In the genomic region with DNA sequence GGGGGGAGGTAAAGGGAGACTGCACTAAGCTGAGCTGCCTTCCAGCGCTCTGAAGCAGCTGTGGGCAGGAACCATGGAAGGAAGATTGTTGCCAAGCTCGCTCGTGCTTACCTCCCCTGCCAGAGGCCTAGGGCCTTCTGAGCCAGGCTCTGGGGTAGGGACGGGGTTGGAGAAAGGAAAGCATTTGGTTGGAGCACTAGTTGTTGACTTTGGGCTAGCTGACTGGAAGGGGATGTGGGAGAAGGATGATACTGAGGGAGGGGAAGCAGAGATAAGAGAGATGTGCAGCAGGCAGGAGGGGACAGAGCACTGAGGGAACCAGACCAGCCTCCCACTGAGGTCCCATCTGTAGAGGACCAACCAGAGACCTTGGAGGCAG, we compare ENCODE assay signal across 10 mouse cellular contexts. TPM values are rescaled to one million over a fixed set of nuclear protein-coding genes. Genes with fewer than 3 reads are reported as not detected.
DNase-seq lines count a peak whose midpoint lies in the region; ATAC-seq and TF ChIP-seq lines count a peak whose summit lies in the region.
"Had no signal": no experiment of that assay in that cellular context is flagged by ENCODE, and none has a peak within 500 bp of the region (broad histone marks: within the 10 kb centered on the region; RNA-seq: fewer than 3 reads in every experiment).

No protein-coding gene starts in this region.

- peaks cover 11% of the 10 kb centered on the region; the same call in 1 of the 2 replicates for H3K79me2 ChIP-seq in liver, adult 2 months (ENCODE audit: control insufficient read depth, insufficient read depth, low read length)

- no peaks in the 10 kb centered on the region for H3K36me3 ChIP-seq in liver, adult 2 months (ENCODE audit: control insufficient read depth, insufficient read depth, low read length)
- peaks cover 2% of the 10 kb centered on the region; the same call in 1 of the 2 replicates for H3K36me3 ChIP-seq in intestine, embryonic 14.5 days (ENCODE audit: control insufficient read depth, insufficient read depth, low read length)
- H3K36me3 ChIP-seq in midbrain, postnatal 0 days (ENCODE audit: insufficient read depth, low read length) = no peaks in the 10 kb centered on the region

- H3K4me2 ChIP-seq in intestine, embryonic 14.5 days (ENCODE audit: low read length) = peak overlapping the region; percentile 40
- H3K4me2 ChIP-seq in midbrain, postnatal 0 days (ENCODE audit: low read depth, low read length, poor library complexity, severe bottlenecking) = no peak overlapping the region

- H3K4me1 ChIP-seq in liver, adult 2 months (ENCODE audit: control insufficient read depth, insufficient read depth, low read length) = peaks cover 6% of the 10 kb centered on the region
- H3K4me1 ChIP-seq in intestine, embryonic 14.5 days (replicated peaks; ENCODE audit: control insufficient read depth, insufficient read depth, low read length) = peaks cover 58% of the 10 kb centered on the region
- no peaks in the 10 kb centered on the region for H3K4me1 ChIP-seq in midbrain, postnatal 0 days (ENCODE audit: insufficient read depth, low read length)

- no peaks in the 10 kb centered on the region for H3K27me3 ChIP-seq in liver, adult 2 months (ENCODE audit: control insufficient read depth, insufficient read depth, low read length)
- H3K27me3 ChIP-seq in intestine, embryonic 14.5 days (replicated peaks; ENCODE audit: control insufficient read depth, insufficient read depth, low read length) = no peaks in the 10 kb centered on the region
- H3K27me3 ChIP-seq in midbrain, postnatal 0 days (ENCODE audit: insufficient read depth, low read length) = no peaks in the 10 kb centered on the region

- no peaks in the 10 kb centered on the region for H3K9me3 ChIP-seq in intestine, embryonic 14.5 days (ENCODE audit: control insufficient read depth, low read length)
- H3K9me3 ChIP-seq in midbrain, postnatal 0 days (ENCODE audit: low read length) = no peaks in the 10 kb centered on the region

- TF ChIP-seq CTCF in liver, adult 2 months (IDR thresholded peaks at IDR 0.05; ENCODE audit: low read depth, low read length) = no peak
- TF ChIP-seq CTCF in midbrain, postnatal 0 days (IDR thresholded peaks at IDR 0.05) = no peak

- DNase-seq in liver, adult 2 months (ENCODE audit: extremely low read depth, low read depth, low spot score) = no peak
- no peak for DNase-seq in liver
- peak; percentile 49 for DNase-seq in gastrocnemius, postnatal 25 days
- peak; percentile 67 for DNase-seq in intestine, embryonic 14.5 days (ENCODE audit: low spot score)
- DNase-seq in midbrain, postnatal 0 days (ENCODE audit: low spot score) = peak; percentile 65
- DNase-seq in embryo, embryonic 10.5 days (ENCODE audit: low spot score) = no peak
- DNase-seq in left cerebral cortex, adult 8-10 months (ENCODE audit: low spot score in 2 of 2) = no peak

- H3K27ac ChIP-seq in liver, adult 2 months (replicated peaks; ENCODE audit: insufficient read depth, low read depth, low read length) = peak overlapping the region; percentile 62
- peak overlapping the region; percentile 90 for H3K27ac ChIP-seq in intestine, embryonic 14.5 days (ENCODE audit: low read depth)
- H3K27ac ChIP-seq in midbrain, postnatal 0 days (ENCODE audit: low read depth, low read length) = peak overlapping the region; percentile 55; the same call in 1 of the 2 replicates

- H3K4me3 ChIP-seq in liver, adult 2 months (ENCODE audit: insufficient read depth, low read depth, low read length) = peak overlapping the region; percentile 29; the same call in 1 of the 2 replicates
- no peak overlapping the region for H3K4me3 ChIP-seq in intestine, embryonic 14.5 days (ENCODE audit: low read depth, low read length)
- H3K4me3 ChIP-seq in midbrain, postnatal 0 days (ENCODE audit: low read depth, low read length) = no peak overlapping the region

- peak overlapping the region; percentile 48; the same call in 1 of the 2 replicates for H3K9ac ChIP-seq in liver, adult 2 months (ENCODE audit: low read depth, low read length)
- H3K9ac ChIP-seq in intestine, embryonic 14.5 days (ENCODE audit: low read length) = no peak overlapping the region
- H3K9ac ChIP-seq in midbrain, postnatal 0 days (replicated peaks; ENCODE audit: low read length, poor library complexity, severe bottlenecking) = no peak overlapping the region

- peak; percentile 32 for ATAC-seq in intestine, embryonic 14.5 days (replicated peaks; ENCODE audit: low FRiP score, low TSS enrichment, low read depth)
- ATAC-seq in midbrain, postnatal 0 days (ENCODE audit: low FRiP score) = peak; percentile 82
- ATAC-seq in erythroblast, adult 5-6 weeks (replicated peaks; ENCODE audit: low FRiP score, poor library complexity, severe bottlenecking) = no peak

- WGBS in liver, adult 2 months = 74% methylated on average over 4 of the region's 4 CpGs
- WGBS in intestine, embryonic 14.5 days = 6% methylated on average over 4 of the region's 4 CpGs
- 31% methylated on average over 4 of the region's 4 CpGs for WGBS in midbrain, postnatal 0 days

- no peak for TF ChIP-seq POLR2A in liver, adult 2 months (IDR thresholded peaks at IDR 0.05; ENCODE audit: extremely low read depth, insufficient read depth, low read length)

RNA-seq across cellular contexts. Expression of gene Ston1, which starts 31.9 kb away (rescaled TPM):
- 2.5 and 5.3 TPM in 2 replicates for total RNA-seq in liver, adult 2 months (2014; rRNA removed)
- 5.1 and 5.8 TPM in 2 replicates for polyA plus RNA-seq in liver, adult 2 months (2012; rRNA removed)
- total RNA-seq in gastrocnemius, postnatal 25 days (2021) = 10 to 100 TPM in 1 of 2 experiments, 1 to 10 TPM in 1; 8.2 to 10.8 TPM
- polyA plus RNA-seq in intestine, embryonic 14.5 days (2014; fragmentation: Nextera tagmentation; extraction: Ambion mirVana) = 9.9 and 10.7 TPM in 2 replicates
- total RNA-seq in midbrain, postnatal 0 days (2014; rRNA removed) = 4.0 and 5.0 TPM in 2 replicates
- polyA plus RNA-seq in midbrain, postnatal 0 days (2015; fragmentation: Nextera tagmentation; extraction: Ambion mirVana) = 1.1 and 1.3 TPM in 2 replicates
- total RNA-seq in erythroblast, adult 5-6 weeks (2015; ENCODE audit: low replicate concordance) = not detected in 2 replicates
- total RNA-seq in erythroblast, adult 5-6 weeks (2017; ENCODE audit: low replicate concordance) = not detected in 2 replicates
- 10 to 100 TPM in 2 of 4 experiments, 1 to 10 TPM in 2; 5.9 to 14.1 (median 9.1) TPM for total RNA-seq in left cerebral cortex, adult 8-10 months (2022)

RNA-seq across cellular contexts. Expression of gene Gtf2a1l, which starts 39.1 kb away (rescaled TPM):
- total RNA-seq in liver, adult 2 months (2014; rRNA removed) = not detected in 2 replicates
- not detected in 2 replicates for polyA plus RNA-seq in liver, adult 2 months (2012; rRNA removed)
- not detected for total RNA-seq in gastrocnemius, postnatal 25 days (2021)
- polyA plus RNA-seq in intestine, embryonic 14.5 days (2014; fragmentation: Nextera tagmentation; extraction: Ambion mirVana) = 0.50 and 0.92 TPM in 2 replicates
- not detected in 2 replicates for total RNA-seq in midbrain, postnatal 0 days (2014; rRNA removed)
- 0.29 and 0.39 TPM in 2 replicates for polyA plus RNA-seq in midbrain, postnatal 0 days (2015; fragmentation: Nextera tagmentation; extraction: Ambion mirVana)
- not detected in 2 replicates for total RNA-seq in erythroblast, adult 5-6 weeks (2015; ENCODE audit: low replicate concordance)
- not detected in 2 replicates for total RNA-seq in erythroblast, adult 5-6 weeks (2017; ENCODE audit: low replicate concordance)
- total RNA-seq in left cerebral cortex, adult 8-10 months (2022) = under 1 TPM in 3 of 4 experiments, not detected in 1; 0.55 to 0.79 (median 0.74) TPM
- total RNA-seq: gastrocnemius, postnatal 4 days; MEL had no signal

Comparison
In these comparisons a context has a peak if more than half of its experiments do, and no peak if none do; other contexts are left out.
1. DNase-seq: peak in gastrocnemius, postnatal 25 days (single experiment), intestine, embryonic 14.5 days (single experiment) and midbrain, postnatal 0 days (single experiment); none in liver, adult 2 months (single experiment), liver (single experiment), embryo, embryonic 10.5 days (single experiment) and left cerebral cortex, adult 8-10 months (0 of 2).
2. Peak in every context shown above with its lines, with median percentiles within 50 percentile points of each other: H3K27ac ChIP-seq.